Mouse (Mus musculus) natural killer cell, adult 2 months (primary cell): ENCODE measurements around the gene Bag5.
"Not testable (repeated sequence)": the region's sequence is repeated elsewhere in the genome, so short reads cannot be mapped to it uniquely, and the experiment has no call there.

ENCODE experiments used
- DNase-seq, 2 experiments: peaks; one replicate each; pipeline ENCODE4 v3.0.0; 2022; ENCODE audit warnings: low spot score in 2 of 2

The Bag5 gene

GRCm38 (mm10) chr12:111736676-111737075, 23.6 kb upstream of the Bag5 start:
- not testable (repeated sequence) for DNase-seq

- DNase-seq, result no peak
These were observed 21.9 kb upstream of the Bag5 start for GRCm38 (mm10) chr12:111734912-111735311.

GRCm38 (mm10) chr12:111732921-111733320, 19.9 kb upstream of the Bag5 start:
- no peak for DNase-seq

- peak; percentile 61 to 81 for DNase-seq
These were observed 19.1 kb upstream of the Bag5 start for GRCm38 (mm10) chr12:111731822-111732807.

- DNase-seq, result no peak
These were observed 14.9 kb upstream of the Bag5 start for GRCm38 (mm10) chr12:111727956-111728355.

GRCm38 (mm10) chr12:111726122-111726463, 13.0 kb upstream of the Bag5 start:
- no peak for DNase-seq

GRCm38 (mm10) chr12:111725338-111726121, 12.5 kb upstream of the Bag5 start:
- DNase-seq, result no peak

GRCm38 (mm10) chr12:111724638-111725337, 11.7 kb upstream of the Bag5 start:
- DNase-seq, result no peak

GRCm38 (mm10) chr12:111722654-111723053, 9.6 kb upstream of the Bag5 start:
- peak in 1 of 2 experiments; percentile 30 for DNase-seq

- no peak for DNase-seq
These were observed 7.2 kb upstream of the Bag5 start for GRCm38 (mm10) chr12:111720222-111720621.

GRCm38 (mm10) chr12:111718656-111719055, 5.6 kb upstream of the Bag5 start:
- no peak for DNase-seq

- no peak for DNase-seq
These were observed 3.4 kb upstream of the Bag5 start for GRCm38 (mm10) chr12:111716505-111716904.

- not testable (repeated sequence) for DNase-seq
These were observed 823 bp upstream of the Bag5 start for GRCm38 (mm10) chr12:111713880-111714279.

- no peak for DNase-seq
These were observed 581 bp downstream of the Bag5 start for GRCm38 (mm10) chr12:111712476-111712875.

GRCm38 (mm10) chr12:111710091-111710490, 3.0 kb downstream of the Bag5 start:
- no peak for DNase-seq

- no peak for DNase-seq
These were observed 4.9 kb downstream of the Bag5 start for GRCm38 (mm10) chr12:111708181-111708580.

- DNase-seq, result no peak
These were observed 7.7 kb downstream of the Bag5 start for GRCm38 (mm10) chr12:111705186-111705973.

GRCm38 (mm10) chr12:111704609-111705008, 8.4 kb downstream of the Bag5 start:
- no peak for DNase-seq

GRCm38 (mm10) chr12:111703301-111703700, 9.8 kb downstream of the Bag5 start:
- DNase-seq, result no peak

- no peak for DNase-seq
These were observed 12.1 kb downstream of the Bag5 start for GRCm38 (mm10) chr12:111700920-111701458.

- DNase-seq, result no peak
These were observed 13.5 kb downstream of the Bag5 start for GRCm38 (mm10) chr12:111699542-111699941.
